Mouse (Mus musculus) thymus, postnatal 0 days (tissue): ENCODE data around the gene Crlf1. TPM values are rescaled to one million over a fixed set of nuclear protein-coding genes. Genes with fewer than 3 reads are reported as not detected.

Source experiments
- DNase-seq: peaks from one replicate; pipeline ENCODE4 v3.0.0-alpha.2; 2015; ENCODE audit warnings: low spot score
- polyA plus RNA-seq: library from polyadenylated mRNA; unstranded; fragments of >200 nt; fragmentation: Nextera tagmentation; extraction: Ambion mirVana; gene quantifications from 2 replicates; pipeline ENCODE4 v1.2.1, GENCODE M21; 2015

Crlf1 gene
- polyA plus RNA-seq, 1 experiment from 2014 or later = 0.27 TPM

- no peak for DNase-seq
Observed at GRCm38 (mm10) chr8:70519043-70519442, 26.1 kb downstream of the Crlf1 start.

DNA sequence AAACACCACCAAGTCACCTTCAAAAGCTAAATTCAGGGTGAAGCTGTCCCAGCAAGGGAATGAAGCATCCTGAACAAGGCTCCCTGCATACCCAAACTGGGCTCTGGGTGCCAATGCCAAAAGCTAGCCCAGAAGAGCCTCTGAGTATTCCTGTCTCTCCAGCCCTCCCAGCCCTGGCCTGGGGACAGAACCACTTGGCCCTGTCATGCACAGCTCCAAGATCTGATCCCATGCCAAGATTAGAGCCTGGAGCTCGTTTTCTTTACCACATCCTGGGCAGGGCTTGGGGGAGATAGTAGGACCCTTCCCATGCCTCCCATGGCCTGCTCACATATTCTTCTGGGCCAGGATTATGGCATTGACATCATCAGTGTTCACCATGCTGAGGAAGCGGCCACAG lies 26.6 kb downstream of the Crlf1 start:
- DNase-seq = no peak

- DNase-seq = peak; percentile 99
Observed at GRCm38 (mm10) chr8:70522592-70523403, 29.8 kb downstream of the Crlf1 start.

GRCm38 (mm10) chr8:70527111-70527511 lies 34.2 kb downstream of the Crlf1 start:
- no peak for DNase-seq

DNA sequence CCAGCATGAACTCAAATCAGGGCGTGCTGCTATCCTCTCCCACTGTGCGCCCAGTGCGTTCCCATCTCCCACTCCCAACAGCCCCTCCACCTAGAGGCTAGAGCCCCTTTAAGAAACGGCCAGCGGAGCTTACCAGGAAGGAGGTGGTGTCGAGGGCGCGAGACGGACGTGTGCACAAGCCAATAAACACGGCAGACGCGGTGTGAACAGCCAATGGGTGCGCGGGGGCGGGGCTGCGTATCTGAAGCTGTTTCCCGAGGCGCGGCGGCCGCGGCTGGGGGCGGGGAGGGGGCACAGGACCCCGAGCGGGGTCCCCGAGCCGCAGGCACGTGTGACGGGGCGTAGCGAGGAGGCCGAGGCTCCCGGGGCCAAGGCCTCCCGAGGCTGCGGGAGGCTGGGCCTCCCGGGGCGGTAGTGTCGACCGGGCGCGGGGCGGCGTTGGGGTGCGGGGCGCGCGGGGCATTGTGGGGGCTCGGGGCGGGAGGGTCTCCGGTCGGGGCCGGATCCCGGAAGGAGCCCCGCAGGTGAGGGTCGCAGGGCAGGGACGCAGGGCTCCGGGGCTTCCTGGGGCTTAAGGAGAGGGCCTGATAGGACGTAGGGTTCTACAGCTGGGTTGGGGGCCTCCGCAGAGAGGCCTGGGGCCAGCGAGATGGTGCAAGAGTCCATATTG lies 34.7 kb downstream of the Crlf1 start, which contains the start of the genes Fkbp8 and Kxd1:
Gene Fkbp8 (plus strand): TSS at position 213 of the 670 bp plus-strand sequence.
Gene Kxd1 (minus strand): TSS at position 445 of the 670 bp plus-strand sequence.
- peak; percentile 97 for DNase-seq

DNA sequence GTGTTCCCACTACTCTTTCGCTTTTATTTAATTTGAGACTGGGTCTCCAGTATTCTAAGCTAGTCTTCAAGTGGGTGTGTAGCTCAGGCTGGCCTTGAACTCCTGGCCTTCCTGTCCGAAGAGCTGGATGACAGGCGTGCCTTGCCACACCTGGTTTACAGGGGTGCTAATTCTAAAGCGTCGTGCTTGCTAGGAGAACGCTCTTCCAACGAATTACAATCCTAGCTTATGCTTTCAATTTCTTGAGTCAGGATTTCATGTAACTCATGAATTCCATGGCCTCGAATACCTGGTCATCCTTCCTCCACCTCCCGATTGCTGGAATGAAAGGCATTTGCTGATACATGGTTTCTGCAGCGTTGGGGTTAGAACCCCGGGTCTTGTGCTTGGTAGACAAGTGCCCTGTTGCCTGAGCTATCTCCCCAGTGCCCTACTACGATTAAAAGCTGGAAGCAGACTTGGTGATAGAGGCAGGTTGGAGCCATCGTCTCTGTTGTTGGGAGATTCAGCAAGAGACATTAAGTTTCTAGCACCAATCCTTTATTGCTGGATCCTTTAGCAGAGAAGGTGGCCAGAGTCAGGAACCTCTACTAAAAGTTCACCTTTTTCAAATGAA lies 35.3 kb downstream of the Crlf1 start:
- DNase-seq = no peak

- no peak for DNase-seq
Observed at GRCm38 (mm10) chr8:70529299-70529698, 36.3 kb downstream of the Crlf1 start.

- no peak for DNase-seq
Observed at GRCm38 (mm10) chr8:70529741-70530161, 36.8 kb downstream of the Crlf1 start.

DNA sequence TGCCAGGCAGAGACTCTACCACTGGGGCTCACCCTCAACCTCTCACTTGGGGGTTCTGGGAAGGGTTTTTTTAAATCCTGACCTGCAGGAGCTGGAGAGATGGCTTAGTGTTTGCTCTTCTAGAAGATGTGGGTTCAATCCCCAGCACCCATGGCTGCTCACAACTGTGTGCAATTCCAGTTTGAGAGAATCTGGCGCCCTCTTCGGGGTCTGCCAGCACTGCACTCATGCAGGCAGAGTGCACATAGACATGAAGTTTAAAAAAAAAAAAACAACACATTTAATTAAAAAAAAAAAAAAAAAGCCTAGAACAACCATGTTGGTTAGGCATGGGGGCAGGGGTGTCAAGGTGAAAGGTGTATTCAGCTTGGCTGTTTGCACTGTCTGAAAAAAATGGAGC lies 37.4 kb downstream of the Crlf1 start:
- no peak for DNase-seq

GRCm38 (mm10) chr8:70534281-70534680 lies 41.3 kb downstream of the Crlf1 start:
- no peak for DNase-seq

- no peak for DNase-seq
Observed at GRCm38 (mm10) chr8:70535221-70535620, 42.3 kb downstream of the Crlf1 start.

- DNase-seq = no peak
Observed at GRCm38 (mm10) chr8:70535701-70536100, 42.7 kb downstream of the Crlf1 start.

- DNase-seq = no peak
Observed at GRCm38 (mm10) chr8:70538024-70538579, 45.1 kb downstream of the Crlf1 start.

GRCm38 (mm10) chr8:70538633-70539076 lies 45.7 kb downstream of the Crlf1 start:
- peak; percentile 99 for DNase-seq

DNA sequence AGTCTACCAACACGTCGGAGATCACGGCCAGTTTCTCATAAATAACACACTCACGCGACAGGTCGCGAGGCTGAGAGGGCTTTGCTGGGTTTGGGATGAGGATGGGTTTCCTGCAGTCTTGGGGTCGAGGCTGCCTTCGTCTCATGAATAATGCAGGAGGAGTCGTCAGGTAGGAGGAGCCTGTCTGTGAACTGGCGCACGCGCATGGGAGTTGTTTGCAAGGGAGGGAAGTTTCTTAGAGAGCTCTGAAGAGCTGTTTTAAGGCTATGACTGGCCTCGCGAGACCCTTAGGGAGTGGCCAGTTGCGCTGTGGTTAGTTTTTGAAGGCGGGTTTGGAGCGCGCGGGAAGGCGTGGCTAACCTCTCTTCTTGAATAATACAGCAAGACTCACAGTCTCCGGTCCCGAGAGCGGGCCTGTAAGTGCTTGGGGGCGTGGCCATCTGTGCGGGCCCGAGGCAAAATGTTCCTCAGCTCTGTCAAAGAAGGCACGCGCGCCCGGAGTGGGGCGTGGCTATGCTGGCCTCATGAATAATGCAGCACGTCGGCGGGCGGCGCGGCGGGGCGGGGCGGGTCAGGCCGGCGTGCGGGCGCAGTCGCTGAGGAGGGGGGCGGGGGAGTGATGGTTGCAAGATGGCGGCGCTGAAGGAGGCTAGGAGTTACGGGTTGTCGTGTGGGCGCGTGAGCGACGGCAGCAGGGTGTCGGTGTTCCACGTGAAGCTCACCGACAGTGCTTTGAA lies 46.3 kb downstream of the Crlf1 start, which contains the start of gene Ell:
Gene Ell (plus strand): TSS at position 381 of the 737 bp plus-strand sequence.
- DNase-seq = peak; percentile 99

DNA sequence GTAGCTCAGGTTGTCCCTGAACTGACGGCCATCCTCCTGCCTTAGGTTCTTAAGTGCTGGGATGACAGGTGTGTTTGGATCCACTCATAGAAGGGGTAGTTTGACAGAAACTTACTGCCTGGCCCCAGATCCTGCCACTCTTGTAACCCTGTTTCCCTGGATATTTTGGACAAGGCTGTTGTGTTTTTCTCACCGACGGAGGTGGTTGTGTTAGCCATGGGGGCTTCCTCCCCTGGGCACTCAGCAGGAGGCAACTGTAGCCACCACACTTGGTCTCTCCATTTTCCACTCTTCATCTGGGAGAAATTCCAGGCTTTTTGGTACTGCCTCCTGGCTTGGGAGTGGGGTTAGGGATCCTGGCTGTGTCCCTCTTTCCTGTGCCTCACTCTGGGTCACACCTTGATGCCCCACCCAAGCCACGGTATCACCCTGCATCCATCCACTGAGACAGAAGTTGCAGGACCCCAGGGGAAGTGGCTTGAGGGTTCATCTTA lies 47.1 kb downstream of the Crlf1 start:
- DNase-seq = no peak

- no peak for DNase-seq
Observed at GRCm38 (mm10) chr8:70540507-70541071, 47.6 kb downstream of the Crlf1 start.

DNA sequence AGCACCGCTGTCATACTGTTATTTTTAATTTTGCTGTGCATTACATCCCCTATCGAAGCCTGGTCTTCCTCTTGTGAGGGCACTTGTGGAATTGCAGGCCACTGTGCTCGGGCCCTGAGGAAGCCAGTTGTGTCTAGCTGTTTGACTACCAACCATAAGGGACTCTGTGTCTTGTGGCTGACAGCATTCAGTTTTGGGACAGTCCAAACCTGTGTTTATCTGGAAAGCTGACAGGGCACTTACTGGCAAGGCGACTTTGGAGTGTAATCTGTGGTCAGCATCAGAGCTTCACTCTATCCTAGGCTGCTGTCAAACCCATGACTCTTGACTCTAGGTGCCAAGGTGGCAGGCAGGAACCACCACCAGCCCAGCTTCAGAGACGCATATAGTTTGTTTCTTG lies 48.1 kb downstream of the Crlf1 start:
- no peak for DNase-seq

GRCm38 (mm10) chr8:70544200-70544687 lies 51.3 kb downstream of the Crlf1 start:
- peak; percentile 53 for DNase-seq

DNA sequence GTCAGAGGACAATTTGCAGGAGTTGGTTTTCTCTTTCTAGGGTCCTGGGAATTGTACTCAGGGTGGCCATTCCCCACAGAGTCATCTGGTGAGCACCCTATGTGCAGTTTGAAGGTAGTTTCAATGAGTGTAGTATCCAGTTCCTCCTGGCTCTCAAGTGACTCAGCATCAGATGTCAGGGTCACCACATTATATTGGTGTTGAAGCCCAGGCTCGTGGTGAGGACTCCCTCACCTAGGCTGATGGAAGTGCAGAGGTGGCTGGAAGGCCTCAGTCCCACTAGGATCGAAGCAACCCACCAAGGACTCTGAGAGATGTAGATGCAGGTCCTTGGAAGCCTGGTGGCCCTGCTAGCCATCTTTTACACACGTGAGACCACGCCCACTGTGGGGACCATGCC lies 53.5 kb downstream of the Crlf1 start:
- DNase-seq = no peak
